Mouse (Mus musculus) ovary, postnatal 14 days (tissue): ENCODE results near the gene Topbp1.

Source experiments
- DNase-seq: peaks from one replicate; pipeline ENCODE4 v3.0.0; 2022; ENCODE audit warnings: low spot score

Gene Topbp1

DNA sequence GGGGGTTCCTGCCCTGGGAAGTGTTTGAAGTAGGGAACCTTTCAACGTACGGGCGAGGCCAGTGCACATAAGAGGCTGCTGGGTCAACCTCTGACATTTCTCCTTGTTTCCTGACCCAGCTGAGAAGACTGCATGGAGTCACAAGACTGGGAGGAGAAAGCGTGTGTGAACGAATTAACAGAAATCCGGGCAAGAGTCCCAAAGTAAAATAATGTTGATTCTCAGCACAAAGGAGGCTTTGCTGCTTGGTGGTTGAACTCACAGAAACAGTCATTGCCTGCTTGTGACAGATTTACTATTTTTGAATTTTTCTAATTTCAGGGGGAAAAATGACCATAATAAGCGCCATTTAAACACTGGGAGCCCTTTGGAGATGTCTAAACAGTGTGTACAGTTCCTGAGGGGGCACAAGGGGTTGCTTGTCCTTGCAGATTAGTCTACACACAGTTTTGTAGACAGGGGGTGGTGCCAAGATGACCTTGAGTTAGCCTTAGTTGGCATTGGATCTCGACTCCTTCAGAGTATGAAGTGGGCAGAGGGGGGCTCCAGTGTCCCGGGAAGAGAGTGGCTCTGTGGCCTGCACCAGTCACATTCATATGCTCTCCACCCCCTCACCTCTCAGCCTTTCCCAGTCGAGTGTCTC lies 82.1 kb downstream of the Topbp1 start:
- no peak for DNase-seq

DNA sequence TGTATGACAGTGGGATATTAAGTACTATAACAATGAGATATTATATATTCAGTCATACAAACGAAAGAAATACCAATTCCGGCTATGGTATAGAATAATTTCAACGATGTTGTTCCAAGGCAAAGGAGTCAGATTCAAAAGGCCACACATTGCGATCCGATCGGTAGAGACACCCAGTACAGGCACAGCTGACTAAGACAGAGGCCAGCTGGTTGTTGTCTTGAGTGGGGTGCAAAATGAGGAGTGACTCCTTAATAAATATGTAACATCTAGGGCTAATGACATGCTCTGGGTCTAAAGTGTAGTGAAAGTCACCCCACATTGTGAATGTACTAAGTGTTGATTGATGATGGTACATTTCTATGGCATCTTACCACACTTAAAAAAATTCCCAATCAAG lies 84.2 kb downstream of the Topbp1 start:
- DNase-seq = no peak

- no peak for DNase-seq
These were observed 86.9 kb downstream of the Topbp1 start for GRCm38 (mm10) chr9:103391796-103392372.

DNA sequence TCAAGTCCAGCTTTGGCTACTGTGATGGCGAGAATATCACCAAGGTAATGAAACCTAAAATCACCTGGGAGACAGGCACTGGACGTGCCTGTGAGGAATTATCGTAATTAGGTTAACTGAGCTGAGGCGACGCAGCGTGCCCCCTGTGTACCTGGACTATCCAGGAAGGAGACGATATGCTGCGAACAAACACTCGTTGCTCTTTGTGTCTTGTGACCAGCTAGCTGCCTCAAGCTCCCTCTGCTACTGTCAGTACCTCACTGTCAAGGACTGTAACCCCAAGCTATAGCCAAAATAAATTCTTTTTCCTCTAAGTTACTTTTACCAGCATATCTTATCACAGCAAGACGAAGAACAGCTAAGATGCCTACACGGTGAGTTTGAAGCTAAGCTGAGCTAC lies 88.2 kb downstream of the Topbp1 start:
- no peak for DNase-seq

DNA sequence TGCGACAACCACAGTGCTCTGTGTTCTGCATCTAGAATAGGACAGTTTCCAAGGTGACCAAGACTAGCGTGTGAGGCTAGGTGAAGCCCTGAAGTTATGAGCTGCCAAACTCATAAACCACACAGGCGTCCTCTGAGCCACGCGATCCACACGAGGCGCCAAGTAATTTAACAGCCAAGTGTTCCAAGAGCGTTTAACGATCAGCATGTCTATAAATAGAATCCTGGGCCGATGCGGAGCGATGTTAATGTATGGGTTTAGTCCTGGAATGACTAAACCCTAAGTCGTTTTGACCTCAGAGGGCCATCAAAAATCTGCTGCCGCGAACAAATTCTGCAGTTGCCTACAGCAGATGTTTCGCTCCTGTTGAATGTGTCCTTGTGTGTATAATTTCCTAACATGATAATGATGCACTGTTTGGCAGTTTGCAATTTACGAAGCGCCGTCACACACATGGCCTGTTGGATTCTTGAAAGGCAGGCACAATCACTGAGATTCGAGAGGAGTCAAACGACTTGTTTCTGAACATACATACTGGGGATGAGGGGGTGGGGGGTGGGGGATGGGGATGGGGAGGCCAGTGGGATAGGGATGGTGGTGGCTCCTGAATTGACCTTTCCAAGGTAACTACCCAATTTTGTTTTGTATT lies 93.6 kb downstream of the Topbp1 start:
- no peak for DNase-seq
